Mouse (Mus musculus): Measurements from ENCODE around the gene Rnf224. TPM values are rescaled to one million over a fixed set of nuclear protein-coding genes. Genes with fewer than 3 reads are reported as not detected.

Rnf224 gene
- polyA plus RNA-seq, 1 experiment from 2014 or later: 0.51 TPM

GRCm38 (mm10) chr2:25265897-25266656, 29.5 kb upstream of the Rnf224 start:
- peaks cover 6% of the 10 kb centered on the region for H3K4me1 ChIP-seq (replicated peaks; ENCODE audit: control insufficient read depth, insufficient read depth)
- DNase-seq (ENCODE audit: low spot score) (peak; percentile 81), ATAC-seq (ENCODE audit: low FRiP score, low TSS enrichment) (peak; percentile 58)
- H3K27me3 ChIP-seq (ENCODE audit: control insufficient read depth, insufficient read depth, low read length): no peaks in the 10 kb centered on the region
- H3K27ac ChIP-seq (replicated peaks): peak overlapping the region; percentile 92
- peak overlapping the region; percentile 83 for H3K9ac ChIP-seq (ENCODE audit: low read length)
- H3K4me2 ChIP-seq (replicated peaks; ENCODE audit: low read depth): peak overlapping the region; percentile 98
- no peaks in the 10 kb centered on the region for H3K9me3 ChIP-seq (ENCODE audit: control insufficient read depth, low read length)
- no peaks in the 10 kb centered on the region; the same call in 1 of the 2 replicates for H3K36me3 ChIP-seq (ENCODE audit: control insufficient read depth, insufficient read depth, low read length)
- H3K4me3 ChIP-seq (ENCODE audit: low read depth, low read length): peak overlapping the region; percentile 23
- 45% methylated on average over 6 of the region's 6 CpGs for WGBS
- TF ChIP-seq EP300 (optimal IDR thresholded peaks at IDR 0.05) (no peak), CTCF (IDR thresholded peaks at IDR 0.05; ENCODE audit: low read depth) (no peak)

GRCm38 (mm10) chr2:25264851-25265250, 28.3 kb upstream of the Rnf224 start:
- ATAC-seq (ENCODE audit: low FRiP score, low TSS enrichment): no peak
- H3K4me3 ChIP-seq (ENCODE audit: low read depth, low read length): peak overlapping the region; percentile 84

GRCm38 (mm10) chr2:25264286-25264660, 27.7 kb upstream of the Rnf224 start:
- ATAC-seq (ENCODE audit: low FRiP score, low TSS enrichment) (no peak), DNase-seq (ENCODE audit: low spot score) (no peak)
- no peaks in the 10 kb centered on the region for H3K9me3 ChIP-seq (ENCODE audit: control insufficient read depth, low read length)
- H3K4me3 ChIP-seq (ENCODE audit: low read depth, low read length): peak overlapping the region; percentile 84
- peak overlapping the region; percentile 92 for H3K27ac ChIP-seq (replicated peaks)
- TF ChIP-seq CTCF (IDR thresholded peaks at IDR 0.05; ENCODE audit: low read depth): no peak
- no peak for TF ChIP-seq EP300 (optimal IDR thresholded peaks at IDR 0.05)
- no peaks in the 10 kb centered on the region; the same call in 1 of the 2 replicates for H3K36me3 ChIP-seq (ENCODE audit: control insufficient read depth, insufficient read depth, low read length)
- peak overlapping the region; percentile 98 for H3K4me2 ChIP-seq (replicated peaks; ENCODE audit: low read depth)
- no peaks in the 10 kb centered on the region for H3K27me3 ChIP-seq (ENCODE audit: control insufficient read depth, insufficient read depth, low read length)
- H3K4me1 ChIP-seq (replicated peaks; ENCODE audit: control insufficient read depth, insufficient read depth): peaks cover 6% of the 10 kb centered on the region
- peak overlapping the region; percentile 83 for H3K9ac ChIP-seq (ENCODE audit: low read length)
- 61% methylated on average over 5 of the region's 5 CpGs for WGBS

More at GRCm38 (mm10) chr2:25264851-25265250, 28.3 kb upstream of the Rnf224 start:
- H3K4me1 ChIP-seq (replicated peaks; ENCODE audit: control insufficient read depth, insufficient read depth): peaks cover 6% of the 10 kb centered on the region
- peak overlapping the region; percentile 92 for H3K27ac ChIP-seq (replicated peaks)
- no peaks in the 10 kb centered on the region for H3K9me3 ChIP-seq (ENCODE audit: control insufficient read depth, low read length)
- no peaks in the 10 kb centered on the region; the same call in 1 of the 2 replicates for H3K36me3 ChIP-seq (ENCODE audit: control insufficient read depth, insufficient read depth, low read length)
- DNase-seq (ENCODE audit: low spot score): peak; percentile 37
- TF ChIP-seq EP300 (optimal IDR thresholded peaks at IDR 0.05) (no peak), CTCF (IDR thresholded peaks at IDR 0.05; ENCODE audit: low read depth) (no peak)
- WGBS: 51% methylated on average over 3 of the region's 3 CpGs
- H3K27me3 ChIP-seq (ENCODE audit: control insufficient read depth, insufficient read depth, low read length): no peaks in the 10 kb centered on the region
- peak overlapping the region; percentile 83; the same call in 1 of the 2 replicates for H3K9ac ChIP-seq (ENCODE audit: low read length)
- peak overlapping the region; percentile 98 for H3K4me2 ChIP-seq (replicated peaks; ENCODE audit: low read depth)

GRCm38 (mm10) chr2:25263623-25264285, 27.2 kb upstream of the Rnf224 start:
- no peaks in the 10 kb centered on the region for H3K9me3 ChIP-seq (ENCODE audit: control insufficient read depth, low read length)
- H3K27ac ChIP-seq (replicated peaks): peak overlapping the region; percentile 92
- H3K4me3 ChIP-seq (ENCODE audit: low read depth, low read length): peak overlapping the region; percentile 84
- H3K36me3 ChIP-seq (ENCODE audit: control insufficient read depth, insufficient read depth, low read length): no peaks in the 10 kb centered on the region; the same call in 1 of the 2 replicates
- peak overlapping the region; percentile 83 for H3K9ac ChIP-seq (ENCODE audit: low read length)
- DNase-seq (ENCODE audit: low spot score) (no peak), ATAC-seq (ENCODE audit: low FRiP score, low TSS enrichment) (no peak)
- H3K27me3 ChIP-seq (ENCODE audit: control insufficient read depth, insufficient read depth, low read length): no peaks in the 10 kb centered on the region
- H3K4me1 ChIP-seq (replicated peaks; ENCODE audit: control insufficient read depth, insufficient read depth): peaks cover 6% of the 10 kb centered on the region
- peak overlapping the region; percentile 98 for H3K4me2 ChIP-seq (replicated peaks; ENCODE audit: low read depth)
- TF ChIP-seq EP300 (optimal IDR thresholded peaks at IDR 0.05) (no peak), CTCF (IDR thresholded peaks at IDR 0.05; ENCODE audit: low read depth) (no peak)
- WGBS: 27% methylated on average over 12 of the region's 12 CpGs

GRCm38 (mm10) chr2:25262795-25263622, 26.4 kb upstream of the Rnf224 start:
- Histone ChIP-seq H3K4me3 (ENCODE audit: low read depth, low read length) (peak overlapping the region; percentile 84), H3K27ac (replicated peaks) (peak overlapping the region; percentile 92), H3K9ac (ENCODE audit: low read length) (peak overlapping the region; percentile 83), H3K9me3 (ENCODE audit: control insufficient read depth, low read length) (no peaks in the 10 kb centered on the region), H3K4me1 (replicated peaks; ENCODE audit: control insufficient read depth, insufficient read depth) (peaks cover 6% of the 10 kb centered on the region), H3K4me2 (replicated peaks; ENCODE audit: low read depth) (peak overlapping the region; percentile 98), H3K27me3 (ENCODE audit: control insufficient read depth, insufficient read depth, low read length) (no peaks in the 10 kb centered on the region), H3K36me3 (ENCODE audit: control insufficient read depth, insufficient read depth, low read length) (no peaks in the 10 kb centered on the region)
- ATAC-seq (ENCODE audit: low FRiP score, low TSS enrichment) (no peak), DNase-seq (ENCODE audit: low spot score) (peak; percentile 60)
- TF ChIP-seq CTCF (IDR thresholded peaks at IDR 0.05; ENCODE audit: low read depth): peak; percentile 20; the same call in 1 of the 2 replicates
- no peak for TF ChIP-seq EP300 (optimal IDR thresholded peaks at IDR 0.05)
- WGBS: under 1% methylated on average over 70 of the region's 82 CpGs

Measured in stomach, postnatal 0 days (tissue).